Mouse (Mus musculus) layer of hippocampus, adult 18-20 months (tissue): Measurements from ENCODE around the gene Fitm2. TPM values are rescaled to one million over a fixed set of nuclear protein-coding genes. Genes with fewer than 3 reads are reported as not detected.
"Not testable (repeated sequence)": the region's sequence is repeated elsewhere in the genome, so short reads cannot be mapped to it uniquely, and the experiment has no call there.

ENCODE experiments used
- DNase-seq, 2 experiments: peaks; one replicate each; pipeline ENCODE4 v3.0.0; 2022; ENCODE audit warnings: low spot score in 2 of 2
- total RNA-seq, 2 experiments: library from RNA; stranded (reverse); gene quantifications; 2 replicates each; pipeline ENCODE4 v1.2.3; 2021

Fitm2 gene
- total RNA-seq, 2 experiments from 2014 or later: 20.1 to 21.9 TPM

DNA sequence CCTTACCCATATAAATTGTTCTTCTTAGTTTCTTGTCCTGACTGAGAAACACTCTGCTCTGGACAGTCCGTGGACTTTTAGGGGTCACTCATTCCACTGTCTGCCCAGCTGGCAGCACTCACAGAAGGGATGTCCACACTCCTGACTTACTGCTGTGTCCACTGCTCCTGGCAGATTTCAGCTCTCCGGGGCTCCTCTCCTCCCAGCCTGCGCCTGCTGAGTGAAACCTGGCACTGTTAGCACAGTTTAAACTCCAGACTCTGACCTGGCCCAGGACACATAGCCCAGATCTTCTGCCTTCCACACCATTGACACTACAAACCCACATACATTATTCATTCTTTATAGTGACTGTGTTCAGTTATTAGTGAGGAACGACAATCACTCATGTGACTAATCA lies 8.4 kb downstream of the Fitm2 start:
- DNase-seq: no peak

DNA sequence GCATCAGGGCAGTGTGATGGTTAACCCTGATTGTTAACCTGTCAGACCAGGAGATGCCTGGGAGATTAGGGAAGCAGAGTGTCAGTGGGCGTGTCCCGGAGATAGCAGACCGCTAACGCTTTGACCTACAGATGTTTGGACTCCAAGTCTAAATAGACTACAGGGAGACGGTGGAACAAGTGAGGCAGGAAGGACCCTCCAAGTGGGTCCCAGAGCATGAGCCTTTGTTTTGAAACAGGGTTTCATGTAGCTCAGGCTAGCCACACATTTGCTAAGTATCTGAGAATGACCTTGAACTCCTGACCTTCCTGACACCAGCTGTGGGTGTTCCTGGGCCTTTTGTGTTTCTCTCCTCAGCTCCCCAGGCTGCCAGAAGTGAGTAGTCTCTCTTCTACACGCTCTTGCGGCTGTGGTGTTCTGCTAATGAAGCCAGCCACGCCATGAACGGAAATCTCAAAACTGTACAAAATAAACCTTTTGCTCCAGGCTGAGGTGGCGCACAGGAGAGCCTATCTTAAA lies 9.1 kb downstream of the Fitm2 start:
- no peak for DNase-seq

DNA sequence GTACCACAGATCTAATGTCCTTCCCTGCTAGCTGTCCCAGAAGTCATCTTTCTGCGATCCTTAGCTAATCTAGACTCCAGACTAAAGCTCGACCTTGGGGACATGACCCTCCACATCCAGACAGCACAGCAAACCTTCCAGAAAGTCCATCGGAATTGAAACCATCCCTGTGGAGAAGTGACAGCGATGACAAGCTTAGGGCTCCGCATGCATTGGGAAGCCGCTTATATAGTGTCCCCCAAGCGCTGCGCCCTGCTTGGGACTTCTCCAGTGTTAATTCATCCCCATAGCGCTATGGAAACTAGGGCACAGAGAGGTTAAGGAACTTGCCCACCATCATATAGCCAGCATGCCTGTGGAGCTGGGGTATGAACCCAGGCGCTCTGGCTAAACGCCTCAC lies 9.6 kb downstream of the Fitm2 start:
- DNase-seq: no peak

DNA sequence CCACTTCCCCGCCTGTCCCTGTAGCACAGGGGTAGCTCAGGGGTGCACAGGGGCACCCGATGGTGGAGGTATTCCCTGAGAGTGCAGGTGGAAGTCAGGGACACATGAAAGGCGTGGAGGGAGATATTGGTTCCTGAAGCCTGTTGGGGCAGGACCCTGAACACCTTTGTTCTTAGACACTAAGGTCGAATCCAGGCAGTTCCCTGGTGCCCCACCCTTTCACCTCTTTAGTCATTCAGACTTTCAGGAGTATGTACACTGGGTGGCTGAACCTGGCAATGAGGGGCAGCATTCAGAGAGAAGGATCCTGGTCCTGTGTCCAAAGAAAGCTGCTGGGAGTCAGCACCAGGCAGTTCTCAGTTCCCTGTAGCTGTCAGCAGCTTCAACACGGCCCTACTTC lies 10.0 kb downstream of the Fitm2 start:
- no peak for DNase-seq

- DNase-seq: not testable (repeated sequence)
These were observed 11.1 kb downstream of the Fitm2 start for GRCm38 (mm10) chr2:163461307-163461706.

- no peak for DNase-seq
These were observed 11.8 kb downstream of the Fitm2 start for GRCm38 (mm10) chr2:163460622-163461021.

GRCm38 (mm10) chr2:163459380-163459779 lies 13.0 kb downstream of the Fitm2 start:
- DNase-seq: no peak

DNA sequence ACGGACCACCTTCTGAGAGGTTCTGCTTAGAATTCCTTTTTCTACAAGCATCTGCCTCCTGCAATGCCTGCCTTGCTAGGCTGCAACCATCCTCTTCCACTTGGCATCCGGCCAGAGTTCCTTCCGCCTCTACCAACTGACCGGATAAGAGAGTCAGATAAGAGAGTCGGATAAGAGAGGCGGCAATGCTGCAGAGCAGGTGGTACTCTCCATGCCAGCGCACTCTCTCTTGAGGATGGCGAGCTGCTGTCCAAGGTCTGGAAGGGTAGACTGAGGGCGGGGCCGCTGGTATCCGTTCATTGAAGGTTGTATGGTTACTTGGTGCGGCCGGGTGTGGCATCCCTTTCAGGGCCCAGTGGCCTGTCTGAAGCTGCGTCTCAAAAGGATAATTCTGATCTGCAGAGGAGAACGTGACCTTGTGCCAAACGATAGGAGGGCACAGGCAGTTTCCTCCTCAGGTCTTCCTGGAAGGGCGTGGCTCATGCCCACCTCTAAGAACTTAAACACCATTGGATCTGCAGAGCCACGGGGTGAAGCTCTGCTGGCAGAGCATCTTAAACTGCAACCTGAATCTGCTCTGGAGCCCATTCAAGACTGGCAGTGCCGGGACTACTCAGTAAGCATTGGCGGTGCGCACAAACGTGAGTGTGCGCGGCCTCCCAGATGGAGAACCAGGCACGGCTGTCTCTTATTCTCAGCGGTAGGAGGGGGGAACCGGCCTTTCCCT lies 13.7 kb downstream of the Fitm2 start:
- DNase-seq: no peak

DNA sequence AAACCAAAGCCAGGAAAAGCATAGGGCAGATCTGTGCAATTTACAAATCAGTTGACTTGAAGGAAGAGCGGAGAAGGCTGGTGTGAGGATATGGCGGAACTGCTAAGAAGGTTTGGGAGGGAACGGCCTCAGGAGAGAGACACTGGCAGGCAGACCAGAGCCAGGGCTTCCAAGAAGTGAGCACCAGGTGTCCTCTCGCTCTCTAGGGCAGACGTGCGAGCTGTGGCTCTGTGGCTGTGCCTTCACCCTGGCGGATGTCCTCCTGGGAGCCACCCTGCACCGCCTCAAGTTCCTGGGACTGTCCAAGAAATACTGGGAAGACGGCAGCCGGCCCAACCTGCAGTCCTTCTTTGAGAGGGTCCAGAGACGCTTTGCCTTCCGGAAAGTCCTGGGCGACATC lies 19.1 kb downstream of the Fitm2 start:
- no peak for DNase-seq

DNA sequence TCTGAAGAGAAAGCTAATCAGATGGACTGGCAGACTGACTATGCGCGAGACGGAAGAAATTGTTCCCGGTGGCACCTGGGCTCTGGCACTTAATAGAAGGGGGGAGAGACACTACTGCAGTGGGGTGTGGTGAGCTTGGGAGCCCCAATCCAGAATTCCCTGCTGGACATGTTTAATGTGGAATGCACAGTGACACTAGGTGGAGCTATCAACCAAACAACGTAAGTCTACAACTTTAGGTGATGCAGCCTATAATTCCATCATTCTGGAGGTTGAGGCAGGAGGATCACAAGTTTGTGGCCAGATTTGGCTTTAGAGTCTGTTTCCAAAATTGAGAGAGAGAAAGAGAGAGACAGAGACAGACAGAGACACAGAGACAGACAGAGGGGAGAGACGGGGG lies 19.7 kb downstream of the Fitm2 start:
- DNase-seq: no peak

DNA sequence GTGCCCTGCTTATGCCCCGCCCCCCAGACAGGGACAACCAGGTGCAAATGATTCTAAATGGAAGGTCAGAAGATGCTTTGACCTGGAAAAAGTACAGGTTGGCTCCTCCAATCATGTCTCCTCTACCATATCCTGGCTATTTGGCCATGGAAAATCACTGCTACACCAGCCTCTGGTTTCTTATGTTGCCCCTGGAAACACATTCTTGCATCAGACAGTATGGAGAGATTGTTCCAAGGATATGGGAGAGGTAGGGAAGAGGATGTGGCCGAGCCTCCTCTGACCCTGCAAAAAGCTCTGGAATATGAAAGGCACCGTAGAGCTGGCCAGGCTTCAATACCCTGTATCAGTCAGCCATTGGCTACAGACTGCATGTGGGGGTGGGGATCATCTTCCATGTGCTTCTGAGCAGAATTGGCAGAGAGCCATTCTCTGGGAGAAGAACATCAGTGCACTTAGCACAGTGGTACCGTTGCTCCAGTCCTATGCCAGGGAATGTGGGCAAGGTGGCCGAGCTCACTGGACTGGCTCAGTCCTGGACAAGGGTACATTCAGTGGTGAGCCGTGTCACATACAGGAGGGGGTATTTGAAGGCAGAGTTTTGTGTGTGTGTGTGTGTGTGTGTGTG lies 21.6 kb downstream of the Fitm2 start:
- DNase-seq: peak; percentile 58 to 81

DNA sequence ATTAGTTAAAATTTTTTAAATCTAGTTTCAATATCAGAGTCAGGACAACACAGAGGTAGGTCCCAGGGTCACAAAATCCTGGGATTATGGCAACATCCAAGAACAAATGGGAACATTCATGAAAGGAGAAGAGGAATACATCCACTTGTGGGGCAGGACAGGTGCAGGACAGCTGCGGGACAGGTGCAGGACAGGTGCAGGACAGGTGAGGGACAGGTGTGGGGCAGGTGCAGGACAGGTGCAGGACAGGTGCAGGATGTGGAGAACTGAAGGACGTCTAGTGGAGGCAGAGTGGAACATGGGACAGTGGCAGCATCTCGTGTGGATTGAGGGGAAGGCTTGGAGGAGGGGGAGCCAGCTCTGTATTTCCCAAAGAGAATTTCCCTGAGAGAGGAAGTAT lies 23.2 kb downstream of the Fitm2 start:
- DNase-seq: no peak

GRCm38 (mm10) chr2:163447375-163447774 lies 25.1 kb downstream of the Fitm2 start:
- DNase-seq: no peak

- DNase-seq: no peak
These were observed 28.4 kb downstream of the Fitm2 start for GRCm38 (mm10) chr2:163444017-163444416.

DNA sequence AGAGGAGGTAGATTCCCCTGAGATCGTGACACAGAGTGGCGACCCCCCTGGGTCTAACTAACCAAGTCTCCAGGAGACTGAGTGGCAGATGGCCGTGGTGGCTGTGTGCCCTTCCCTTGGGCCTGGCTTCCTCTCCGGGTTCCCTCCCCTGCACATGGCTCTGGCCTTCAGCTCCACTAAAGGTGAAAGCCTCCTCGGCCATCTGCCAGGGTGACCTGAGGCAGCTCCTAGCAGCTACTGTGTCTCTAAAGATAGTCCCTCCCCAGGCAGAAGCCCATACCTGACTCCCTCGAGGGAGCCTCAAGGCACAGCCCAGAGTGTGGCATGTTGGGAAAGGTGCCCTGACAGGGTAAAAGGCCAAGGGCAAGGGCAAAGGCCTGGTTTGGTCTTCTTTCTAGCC lies 28.9 kb downstream of the Fitm2 start:
- DNase-seq: no peak

DNA sequence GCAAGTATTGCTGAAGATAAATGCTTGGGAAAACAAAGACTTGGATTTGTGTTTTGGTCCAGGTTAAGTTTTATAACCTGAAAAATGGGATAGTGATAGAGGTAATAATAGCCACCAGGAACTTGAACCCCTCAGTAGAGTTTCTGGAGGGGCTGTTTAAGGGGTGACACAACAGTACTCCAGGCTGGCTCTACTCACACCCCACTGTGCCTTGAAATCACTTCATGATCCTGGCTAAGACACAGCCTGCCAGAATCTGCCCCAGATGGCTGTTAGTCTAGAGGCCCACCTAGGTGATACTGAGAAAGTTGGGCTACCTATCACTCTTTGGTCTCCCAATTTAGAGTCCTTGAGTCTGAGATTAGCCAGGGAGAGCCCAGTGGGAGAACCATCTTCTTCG lies 32.9 kb downstream of the Fitm2 start:
- DNase-seq: no peak

DNA sequence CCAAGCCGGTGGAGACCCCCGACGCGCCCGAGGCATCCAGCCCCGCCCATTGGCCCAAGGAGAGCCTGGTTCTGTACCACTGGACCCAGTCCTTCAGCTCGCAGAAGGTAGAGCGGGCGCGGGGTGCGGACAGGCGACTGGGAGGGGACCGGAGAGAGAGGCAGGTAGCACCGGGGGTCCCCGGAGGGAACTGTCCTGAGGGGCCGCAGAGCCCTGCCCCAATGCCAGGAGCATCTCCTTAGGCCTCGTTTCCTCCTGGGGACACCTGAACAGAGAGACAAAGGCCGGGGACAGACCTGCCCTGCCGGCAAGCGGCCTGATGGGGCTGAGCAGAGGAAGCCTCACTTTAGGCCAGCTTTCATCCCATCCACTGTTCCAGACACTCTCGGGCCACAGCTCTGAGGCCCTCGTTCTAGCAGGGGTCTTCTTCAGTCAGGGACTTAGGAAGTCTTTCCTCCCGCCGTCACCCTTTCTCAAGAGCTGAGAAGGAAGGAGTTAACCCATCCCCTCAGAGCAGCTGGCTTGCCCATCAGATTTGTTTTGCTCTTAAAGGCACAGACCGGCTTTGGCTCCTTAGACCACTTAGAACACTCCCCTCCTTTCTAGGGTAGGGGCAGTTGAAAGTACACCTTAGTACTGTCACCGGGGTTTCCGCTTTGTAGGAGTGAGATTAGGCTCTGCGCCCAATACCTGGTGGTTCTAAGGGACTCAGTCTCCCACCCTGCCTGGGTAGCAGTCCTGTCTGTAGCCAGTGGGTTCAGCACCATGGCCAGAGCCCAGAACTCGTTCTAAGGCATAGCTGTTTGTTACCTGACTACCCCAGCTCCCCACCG lies 33.6 kb downstream of the Fitm2 start:
- DNase-seq: peak in 1 of 2 experiments; percentile 25

DNA sequence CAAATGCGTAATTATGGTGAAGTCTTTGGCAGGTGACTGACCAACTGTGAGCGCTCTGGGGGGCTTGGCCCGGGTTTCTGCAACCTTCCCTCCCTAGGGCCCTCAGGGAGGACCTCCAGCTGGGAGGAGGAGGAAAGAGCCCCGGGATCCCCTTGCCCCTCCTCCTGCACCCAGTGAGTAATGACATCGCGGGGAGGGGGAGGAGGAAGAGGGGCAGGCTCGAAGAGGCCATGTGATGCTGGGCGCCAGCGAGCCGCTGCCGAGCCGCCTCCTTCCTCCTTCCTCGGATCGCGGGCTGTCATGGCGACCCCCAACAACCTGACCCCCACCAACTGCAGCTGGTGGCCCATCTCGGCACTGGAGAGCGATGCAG lies 34.2 kb downstream of the Fitm2 start, which contains the start of gene Gdap1l1:
Gdap1l1 (plus strand) TSS at position 231 of the 373 bp plus-strand sequence.
- peak; percentile 77 to 87 for DNase-seq

GRCm38 (mm10) chr2:163437800-163438199 lies 34.6 kb downstream of the Fitm2 start:
- no peak for DNase-seq

DNA sequence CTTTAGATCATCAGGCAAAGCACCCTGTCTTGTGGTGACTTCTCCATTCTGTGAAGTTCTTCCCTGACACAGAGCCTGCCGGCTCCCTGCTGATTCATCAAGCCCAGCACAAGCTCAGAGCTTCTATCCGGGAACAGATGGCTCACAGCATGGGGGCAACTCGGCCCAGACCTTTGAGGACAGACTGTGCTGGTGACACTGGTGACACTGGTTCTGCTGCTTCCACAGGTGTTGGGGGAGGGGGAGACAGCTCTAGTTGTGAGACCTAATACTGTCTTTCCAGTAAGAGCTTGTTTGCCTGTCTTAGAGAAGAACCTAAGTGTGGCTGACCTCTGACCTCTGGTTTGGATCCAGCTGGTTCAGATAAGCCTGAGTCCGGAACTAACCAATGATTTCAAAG lies 38.5 kb downstream of the Fitm2 start:
- DNase-seq: no peak

GRCm38 (mm10) chr2:163431289-163431688 lies 41.1 kb downstream of the Fitm2 start:
- DNase-seq: no peak
